Mouse (Mus musculus) stomach, postnatal 0 days (tissue): Measurements from ENCODE around the gene A430005L14Rik.

Experiments
- CTCF ChIP-seq: IDR thresholded peaks from 2 replicates; pipeline ENCODE4 v1.5.1; 2016; ENCODE audit warnings: antibody characterized with exemption, low read depth, mild to moderate bottlenecking, moderate library complexity
- EP300 ChIP-seq: optimal IDR thresholded peaks from 2 replicates; pipeline ENCODE3; 2016; ENCODE audit warnings: antibody characterized with exemption

DNA sequence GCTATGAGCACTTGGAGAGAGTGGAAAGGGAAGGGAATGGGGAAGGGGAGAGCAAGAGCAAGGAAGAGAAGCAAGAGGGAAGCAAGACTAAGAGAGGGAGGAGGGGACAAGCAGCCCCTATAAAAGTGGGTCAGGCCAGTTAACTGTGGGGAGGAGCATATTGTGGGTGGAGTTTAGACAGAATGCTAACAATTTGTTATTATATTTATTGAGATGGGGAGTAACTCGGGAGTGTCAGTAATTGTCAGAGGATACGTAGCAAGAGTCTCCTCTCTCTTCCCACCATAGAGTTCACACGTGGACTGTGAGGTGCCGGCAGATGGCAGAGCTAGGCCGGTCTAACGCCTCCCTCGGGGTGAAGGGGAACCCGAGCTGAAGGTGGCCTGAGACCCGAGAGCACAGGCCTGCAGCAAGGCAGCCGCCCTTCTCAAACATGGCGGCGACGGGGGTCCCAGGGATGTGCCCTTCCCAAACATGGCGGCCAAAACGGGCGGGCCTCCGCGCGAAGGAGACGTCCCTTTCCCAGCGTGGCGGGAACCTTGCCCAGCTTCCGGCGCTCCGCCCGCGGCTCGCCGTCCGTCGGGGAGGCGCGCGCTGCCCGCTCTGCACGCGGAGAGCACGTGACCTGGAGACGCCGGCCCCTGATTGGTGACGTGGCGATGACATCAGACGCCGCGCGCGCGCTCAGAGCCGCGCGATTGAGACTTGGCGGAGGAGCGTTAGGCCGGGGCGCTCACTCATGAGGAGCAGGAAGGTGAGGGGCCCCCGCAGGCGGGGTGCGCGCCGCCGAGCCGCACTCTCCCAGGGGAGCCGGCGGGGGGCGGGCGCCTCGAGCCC is at the start of gene A430005L14Rik:
- TF ChIP-seq EP300 (no peak), CTCF (peak; percentile 51)
